Mouse (Mus musculus) thymus, postnatal 14 days (tissue): Measurements from ENCODE around the gene Atp13a3.
"Not testable (repeated sequence)": the region's sequence is repeated elsewhere in the genome, so short reads cannot be mapped to it uniquely, and the experiment has no call there.

Experiments used
- DNase-seq: peaks from one replicate; pipeline ENCODE4 v3.0.0; 2021

The Atp13a3 gene

DNA sequence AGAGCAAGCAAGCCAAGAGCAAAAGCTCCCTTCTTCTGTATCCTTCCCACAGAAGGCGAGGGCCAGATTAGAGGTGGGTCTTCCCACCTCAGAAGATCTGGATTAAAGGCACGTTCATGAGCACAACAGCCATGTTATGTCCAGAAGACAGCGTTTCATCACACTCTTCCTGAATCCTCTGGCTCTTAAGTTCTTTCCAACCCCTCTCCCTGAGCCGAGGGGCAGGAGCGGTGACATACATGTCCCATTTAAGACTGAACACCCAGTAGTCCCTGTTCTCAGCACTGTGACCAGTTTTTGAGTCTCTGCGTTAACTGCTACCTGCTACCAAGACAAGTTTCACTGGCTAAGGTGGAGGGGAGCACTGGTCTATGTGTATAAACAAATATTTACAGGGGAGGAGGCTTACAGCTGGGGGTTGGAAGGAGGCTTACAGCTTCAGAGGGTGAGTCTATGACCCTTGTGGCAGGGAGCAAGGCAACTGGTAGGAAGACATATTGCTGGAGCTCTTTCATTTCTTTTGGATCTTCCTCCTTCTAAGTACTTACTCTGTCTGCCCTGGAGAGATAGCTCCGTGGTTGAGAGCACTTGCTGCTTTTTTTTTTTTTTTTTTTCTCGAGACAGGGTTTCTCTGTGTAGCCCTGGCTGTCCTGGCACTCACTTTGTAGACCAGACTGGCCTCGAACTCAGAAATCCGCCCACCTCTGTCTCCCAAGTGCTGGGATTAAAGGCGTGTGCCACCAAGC, at the start of gene Atp13a3:
Atp13a3 (minus strand) TSS at position 51 of the 746 bp plus-strand sequence.
- no peak for DNase-seq

DNA sequence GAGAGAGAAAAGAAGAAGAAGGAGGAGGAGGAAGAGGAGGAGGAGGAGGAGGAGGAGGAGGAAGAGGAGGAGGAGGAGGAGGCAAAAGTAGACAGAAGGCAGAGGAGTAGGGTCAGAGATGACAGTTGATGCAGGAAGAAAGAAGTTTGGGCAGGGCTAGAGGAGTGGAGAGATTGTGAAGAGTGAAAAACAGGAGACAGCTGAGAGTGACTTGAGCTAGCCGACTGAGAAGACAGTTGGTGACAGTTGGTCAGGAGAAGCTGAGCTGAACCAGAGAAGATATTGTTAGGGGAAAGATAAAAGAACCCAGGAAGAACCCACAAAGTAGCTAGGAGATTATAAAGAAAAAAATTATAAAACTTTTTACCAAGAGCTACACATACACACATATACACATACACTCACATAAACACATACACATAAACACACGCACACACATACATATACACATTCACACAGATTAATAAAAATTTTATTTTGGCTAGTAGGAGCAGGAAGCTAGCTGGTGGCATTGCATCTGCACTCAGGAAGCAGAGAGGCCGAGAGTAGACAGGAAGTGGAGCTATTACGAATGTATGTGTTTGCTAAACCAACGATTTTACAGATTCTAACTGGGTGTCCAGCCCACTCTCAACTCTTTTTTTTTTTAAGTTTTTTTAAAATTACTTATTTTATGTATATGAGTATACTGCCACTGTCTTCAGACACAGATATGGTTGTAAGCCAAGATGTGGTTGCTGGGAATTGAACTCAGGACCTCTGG, 47.6 kb upstream of the Atp13a3 start:
- DNase-seq = peak; percentile 42

DNA sequence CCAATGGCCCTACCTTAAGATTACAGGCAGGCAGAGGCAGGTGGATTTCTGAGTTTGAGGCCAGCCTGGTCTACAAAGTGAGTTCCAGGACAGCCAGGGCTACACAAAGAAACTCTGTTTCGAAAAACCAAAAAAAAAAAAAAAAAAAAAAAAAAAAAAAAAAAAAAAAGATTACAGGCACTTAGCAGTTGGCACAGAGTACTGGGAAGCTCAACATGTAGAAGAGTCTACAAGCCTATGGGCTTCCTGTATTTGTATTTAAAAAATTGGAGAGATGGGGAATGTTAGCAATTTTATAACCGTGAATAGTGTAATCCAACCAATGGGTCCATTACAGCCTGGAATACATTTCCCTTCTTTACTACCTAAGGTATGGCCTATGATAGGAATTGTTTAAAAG, 45.4 kb upstream of the Atp13a3 start:
- DNase-seq = not testable (repeated sequence)

DNA sequence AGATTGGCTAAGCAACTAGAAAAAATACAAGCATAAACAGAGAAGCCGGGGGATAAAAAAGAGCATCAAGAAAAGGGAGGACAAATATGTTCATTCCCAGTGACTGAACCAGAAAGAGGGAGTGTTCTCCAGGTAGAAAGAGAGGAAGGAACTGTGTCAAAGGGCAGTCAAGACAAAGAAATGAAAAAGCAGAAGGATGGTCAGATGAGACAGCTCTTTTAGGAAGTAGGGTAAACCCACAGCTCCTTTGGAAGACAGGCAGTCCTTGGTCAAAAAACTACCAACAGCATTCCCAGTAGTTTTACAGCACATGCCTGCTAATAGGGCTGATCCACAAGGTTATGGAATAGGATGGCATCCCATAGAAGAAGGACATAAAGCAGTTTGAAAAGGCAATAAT, 43.2 kb upstream of the Atp13a3 start:
- DNase-seq = no peak

DNA sequence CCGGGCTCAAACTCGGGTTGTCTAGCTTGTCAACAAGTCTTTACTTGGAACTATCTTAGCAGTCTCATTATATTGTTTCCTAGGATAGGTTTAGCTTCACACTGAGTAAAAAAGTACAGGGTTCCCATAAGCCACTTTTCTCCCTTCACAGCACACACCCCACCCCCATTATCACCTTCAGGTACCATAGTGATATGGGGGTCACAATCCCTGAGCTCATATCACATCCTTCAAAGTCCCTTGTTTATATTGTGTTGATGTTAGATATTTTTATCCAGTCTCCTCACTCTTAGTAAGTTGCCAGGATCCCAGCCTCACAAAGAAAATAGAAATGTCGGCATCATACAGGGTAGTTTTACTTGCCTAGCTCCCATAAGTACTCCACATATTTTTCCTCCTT, 42.4 kb upstream of the Atp13a3 start:
- DNase-seq = no peak

DNA sequence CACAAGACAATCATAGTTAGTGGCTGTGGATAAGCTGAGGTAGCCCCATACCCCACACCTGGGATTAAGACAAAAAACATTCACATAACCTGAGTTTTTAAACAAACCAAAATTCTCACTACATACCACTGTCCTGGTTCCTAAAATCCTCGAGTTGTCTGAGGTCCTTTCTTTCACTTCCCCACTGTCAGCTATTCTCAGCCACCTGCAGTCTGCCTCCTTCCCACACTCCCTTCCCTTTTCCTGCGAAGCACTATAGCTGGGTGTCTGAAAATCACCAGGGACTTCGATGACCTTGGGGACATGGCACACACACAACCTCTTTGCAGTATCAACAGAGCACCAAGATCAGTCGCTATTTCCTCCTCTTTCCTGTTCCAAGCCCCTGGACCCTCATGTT, 41.9 kb upstream of the Atp13a3 start:
- DNase-seq = no peak

DNA sequence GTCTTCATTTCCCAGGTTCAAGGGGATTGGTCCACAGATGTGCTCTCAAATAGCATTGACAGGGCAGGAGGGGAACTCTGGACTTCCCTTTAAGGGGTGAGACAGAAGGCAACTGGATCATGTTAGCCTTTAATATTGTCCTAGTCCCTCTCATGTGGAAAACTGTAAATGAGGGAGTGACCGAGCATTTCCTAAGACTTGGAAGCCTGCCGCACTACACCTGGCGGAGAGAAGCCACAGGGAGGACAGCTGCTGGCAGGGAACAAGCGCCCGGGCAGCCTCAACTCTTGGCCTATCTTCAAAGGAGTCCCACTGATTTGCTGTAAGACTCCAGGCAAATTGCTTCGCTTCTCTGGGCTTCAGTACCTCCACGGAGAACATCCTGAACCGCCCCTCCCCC, 37.6 kb upstream of the Atp13a3 start:
- DNase-seq = no peak

DNA sequence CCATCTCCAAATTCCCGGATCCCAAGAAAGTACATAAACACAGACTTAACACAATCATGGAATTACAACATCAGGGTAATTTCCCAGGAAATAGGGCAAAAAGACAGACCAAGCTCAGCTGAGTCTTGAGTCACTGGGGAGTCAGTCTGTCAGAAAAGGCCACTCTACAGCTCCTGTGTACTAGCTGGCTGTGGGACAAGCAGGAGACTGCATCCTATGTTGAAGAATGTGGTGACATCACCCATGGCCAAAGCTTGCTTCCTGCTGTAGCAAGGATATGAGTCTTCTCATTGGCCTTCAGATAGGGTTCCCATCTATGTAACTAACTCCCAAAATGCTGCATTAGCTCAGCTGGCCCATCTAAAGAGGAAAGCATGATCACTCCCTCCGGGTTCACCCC, 36.7 kb upstream of the Atp13a3 start:
- no peak for DNase-seq

DNA sequence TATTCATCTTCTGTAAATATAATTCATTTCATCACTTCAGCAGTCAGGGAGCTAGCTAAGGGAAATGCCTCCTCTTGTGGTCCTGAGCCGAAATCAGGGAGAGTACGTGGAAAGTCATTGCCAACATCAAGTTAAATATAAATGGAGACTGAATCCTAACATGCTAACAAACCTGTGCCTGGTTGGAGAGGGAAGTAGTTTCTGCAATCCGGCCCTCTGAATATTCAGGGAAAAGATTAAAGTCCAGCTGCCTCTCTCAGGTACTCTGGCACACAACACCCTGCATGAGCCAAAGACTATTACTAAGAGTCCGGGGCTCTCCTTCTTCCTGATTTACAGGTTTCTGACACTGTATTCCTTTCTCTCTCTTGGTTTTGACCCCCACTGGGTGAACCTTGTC, 35.6 kb upstream of the Atp13a3 start:
- DNase-seq = no peak

DNA sequence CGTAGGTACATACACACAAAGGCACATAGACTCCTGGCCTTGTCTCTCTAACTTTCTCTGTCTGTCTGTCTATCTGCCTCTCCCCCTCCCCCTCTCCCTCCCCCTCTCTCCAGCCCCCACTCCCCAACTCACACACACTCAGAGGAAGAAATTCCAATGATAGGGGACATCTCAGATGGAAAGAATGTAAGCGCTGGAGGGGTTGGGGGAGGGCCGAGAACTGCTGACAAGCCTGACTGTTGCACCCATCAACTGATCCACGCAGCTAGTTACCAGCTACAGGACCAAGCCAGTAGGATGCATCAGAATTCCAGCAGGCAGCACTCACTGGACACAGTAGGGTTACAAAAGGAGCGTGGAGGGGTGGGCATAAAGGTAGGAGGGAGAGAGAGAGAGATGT, 34.1 kb upstream of the Atp13a3 start:
- no peak for DNase-seq

DNA sequence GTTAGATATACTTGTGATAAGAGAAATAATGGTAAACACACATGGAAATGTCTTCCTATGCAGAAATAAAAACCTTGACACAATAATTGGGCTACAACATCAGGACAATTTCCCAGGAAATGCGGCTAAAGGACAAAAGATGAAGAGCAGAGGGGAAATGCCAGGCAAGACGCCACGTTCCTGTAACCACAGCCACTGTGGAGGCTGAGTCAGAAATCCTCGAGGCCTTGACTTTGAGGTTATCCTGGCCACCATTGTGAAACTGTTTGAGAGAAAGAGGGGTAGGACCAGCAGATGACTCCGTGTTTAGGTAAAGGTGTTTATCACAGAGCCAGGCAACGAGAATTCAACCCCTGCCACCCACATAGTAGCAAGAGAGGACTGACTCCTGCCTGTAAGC, 33.6 kb upstream of the Atp13a3 start:
- DNase-seq = no peak

DNA sequence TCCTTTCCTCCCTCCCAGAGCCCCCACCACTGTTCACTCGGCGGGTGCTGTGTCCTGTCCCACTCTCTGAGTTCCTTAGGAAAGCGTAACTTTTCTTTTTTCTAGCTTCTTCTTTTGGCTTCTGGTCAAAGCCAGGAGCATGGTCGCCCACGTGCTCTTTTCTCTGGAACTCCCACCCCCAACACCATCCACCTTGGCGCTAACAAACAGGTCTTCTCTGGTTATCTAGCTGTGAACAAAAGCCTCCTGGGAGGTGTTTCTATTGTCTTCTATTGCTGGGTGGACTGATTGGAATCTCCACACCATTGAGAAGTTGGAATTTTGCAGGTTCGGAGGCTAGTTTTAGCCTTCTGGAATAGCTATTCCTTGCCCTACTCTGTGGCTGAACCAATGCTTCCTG, 30.5 kb upstream of the Atp13a3 start:
- no peak for DNase-seq

DNA sequence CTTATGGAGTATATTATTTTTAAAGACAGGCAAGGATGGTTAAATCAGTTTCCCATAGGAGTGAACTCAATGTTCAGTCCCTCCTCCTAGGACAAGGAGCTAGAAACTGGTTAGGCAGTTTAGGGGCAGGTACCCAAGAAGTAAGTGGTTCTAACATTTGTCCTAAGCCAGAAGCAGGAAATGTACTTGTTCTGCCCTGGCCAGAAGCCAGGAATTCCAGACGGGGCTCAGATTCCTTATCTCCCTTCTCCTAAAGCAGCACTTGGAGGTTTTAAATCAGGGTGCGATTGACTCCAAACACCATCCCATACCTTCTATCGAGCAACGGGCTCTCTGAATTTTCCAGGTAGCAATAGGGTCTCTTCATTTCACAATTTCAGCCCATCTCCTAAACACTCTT, 29.6 kb upstream of the Atp13a3 start:
- DNase-seq = no peak

DNA sequence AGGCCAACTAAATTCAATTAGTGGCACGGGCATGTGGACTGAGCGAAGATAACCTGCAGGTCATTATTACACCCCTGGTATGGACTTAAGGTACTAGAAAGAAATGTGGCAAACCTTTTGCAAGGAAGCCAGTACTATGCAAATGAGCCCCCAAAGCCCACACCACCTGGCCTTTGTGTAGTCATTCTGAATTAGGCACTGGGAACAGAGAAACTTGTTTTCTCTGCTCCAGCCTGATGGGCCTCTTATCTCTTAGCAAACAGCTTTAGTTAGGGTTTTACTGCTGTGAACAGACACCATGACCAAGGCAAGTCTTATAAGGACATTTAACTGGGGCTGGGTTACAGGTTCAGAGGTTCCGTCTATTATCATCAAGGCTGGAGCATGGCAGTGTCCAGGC, 27.4 kb upstream of the Atp13a3 start:
- no peak for DNase-seq

DNA sequence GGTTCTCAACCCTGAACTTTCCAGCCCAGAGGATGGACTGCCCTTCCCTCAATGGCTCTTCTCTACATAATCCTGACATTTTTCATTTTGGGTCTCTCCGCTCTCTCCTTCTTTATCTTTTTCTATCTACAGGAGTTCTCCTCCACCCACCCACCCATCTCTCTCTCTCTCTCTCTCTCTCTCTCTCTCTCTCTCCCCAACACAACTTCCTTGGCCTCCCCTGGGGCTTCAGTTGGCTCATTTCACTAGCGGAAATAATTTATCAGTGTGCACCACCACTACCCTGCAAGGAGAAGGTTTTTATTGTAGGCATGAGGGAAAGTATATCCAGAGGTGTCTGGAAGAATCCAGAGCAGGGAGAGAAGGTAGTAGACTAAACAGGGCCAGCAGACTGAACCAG, 26.3 kb upstream of the Atp13a3 start:
- DNase-seq = no peak

DNA sequence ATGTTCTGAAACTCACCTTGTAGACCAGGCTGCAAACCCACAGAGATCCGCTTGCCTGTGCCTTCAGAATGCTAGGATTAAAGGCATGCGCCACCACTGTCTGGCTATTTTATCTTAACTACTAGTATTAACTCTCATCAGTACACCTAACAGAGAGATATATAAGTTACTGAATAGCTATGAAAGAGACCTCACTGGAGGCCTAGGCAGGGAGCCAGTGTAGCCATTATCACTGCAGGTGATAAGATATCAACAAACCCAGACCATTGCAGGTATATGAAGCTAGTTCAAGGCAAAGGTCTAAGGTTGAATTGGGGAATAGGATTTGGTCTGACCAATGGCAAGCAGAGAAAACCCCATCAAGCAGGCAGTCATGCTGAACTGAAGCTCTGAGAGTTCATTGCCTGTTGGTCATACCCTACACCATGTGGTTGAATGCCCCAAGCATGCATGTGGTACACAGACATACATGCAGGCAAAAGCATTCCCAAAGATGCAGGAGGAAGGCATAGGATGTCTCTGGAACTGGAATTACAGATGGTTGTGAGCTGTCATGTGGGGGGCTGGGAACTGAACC, 24.8 kb upstream of the Atp13a3 start:
- no peak for DNase-seq

DNA sequence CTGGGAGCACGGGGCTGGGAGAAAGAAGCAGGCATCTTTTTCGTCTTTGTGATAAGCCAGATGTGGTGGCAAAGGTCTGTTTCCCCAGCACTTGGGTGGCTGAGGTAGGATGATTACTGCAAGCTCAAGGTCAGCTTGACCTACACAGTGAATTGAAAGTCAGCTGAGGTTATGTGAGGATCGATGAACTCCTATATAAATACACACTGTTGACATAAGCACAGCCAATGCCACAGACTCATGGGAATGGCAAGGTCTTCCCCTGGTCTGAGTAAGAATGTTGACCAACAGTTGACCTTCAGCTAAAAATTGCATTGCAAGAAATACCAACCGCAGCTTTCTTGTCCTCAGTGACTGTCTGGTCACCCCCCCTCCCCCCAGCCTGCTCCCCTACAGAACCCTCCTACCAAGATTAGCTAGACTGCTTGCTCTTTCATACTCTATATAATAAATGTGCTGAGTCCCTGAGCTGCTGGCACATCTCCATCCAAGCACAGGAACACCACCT, 23.0 kb upstream of the Atp13a3 start:
- DNase-seq = no peak

DNA sequence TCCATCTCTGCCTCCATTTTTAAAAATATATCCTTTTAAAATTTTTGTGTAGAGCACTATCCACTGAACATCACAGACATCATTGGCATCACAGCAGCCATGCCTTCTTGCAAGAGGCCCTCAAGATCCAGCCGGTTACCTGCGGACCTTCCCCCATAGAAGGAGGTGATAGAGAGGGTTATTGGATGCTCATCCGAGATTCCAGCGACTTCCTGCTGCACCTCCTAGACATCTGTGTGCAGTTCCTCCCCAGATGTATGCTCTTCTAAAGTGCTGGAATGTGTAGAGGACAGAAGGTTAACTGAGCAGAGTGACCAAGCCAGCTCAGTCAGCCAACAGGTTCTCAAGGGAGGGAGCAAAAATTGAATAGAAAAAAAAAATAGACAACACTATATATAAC, 21.7 kb upstream of the Atp13a3 start:
- DNase-seq = no peak

DNA sequence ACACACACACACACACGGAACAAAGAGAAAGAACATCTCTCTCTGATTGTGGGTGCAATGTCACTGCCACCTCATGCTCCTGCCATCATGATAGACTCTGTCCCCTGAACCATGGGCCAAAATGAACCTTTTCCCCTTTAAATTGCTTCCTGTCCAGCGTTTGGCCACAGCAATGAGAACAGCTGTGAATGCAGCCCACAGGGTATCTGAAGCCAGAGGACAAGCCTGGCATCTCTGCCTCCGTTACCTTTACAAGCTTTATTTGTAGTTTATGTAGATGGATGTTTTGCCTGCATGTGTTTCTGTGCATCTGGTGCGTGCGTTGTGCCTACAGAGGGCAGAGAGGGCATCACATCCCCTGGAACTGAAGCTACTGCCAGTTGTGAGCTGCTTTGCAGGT, 21.2 kb upstream of the Atp13a3 start:
- DNase-seq = no peak

DNA sequence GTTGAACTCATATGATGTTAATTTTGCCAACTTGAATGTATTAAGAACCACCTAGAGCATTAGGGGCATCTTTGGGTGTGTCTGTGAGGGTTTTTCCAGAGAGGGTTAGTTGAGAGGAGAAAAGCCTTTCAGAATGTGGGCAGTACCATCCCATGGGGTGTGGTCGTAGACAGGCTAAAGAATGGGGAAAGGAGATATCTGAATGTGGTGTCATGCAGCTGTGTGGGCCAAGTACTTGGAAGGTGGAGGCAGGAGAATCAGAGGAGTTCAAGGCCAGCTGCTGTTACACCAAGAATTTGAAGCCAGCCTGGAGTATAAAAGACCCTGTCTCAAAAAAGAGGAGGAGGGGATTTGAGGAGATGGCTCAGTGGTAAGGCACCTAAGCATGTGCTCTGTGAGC, 20.2 kb upstream of the Atp13a3 start:
- no peak for DNase-seq

DNA sequence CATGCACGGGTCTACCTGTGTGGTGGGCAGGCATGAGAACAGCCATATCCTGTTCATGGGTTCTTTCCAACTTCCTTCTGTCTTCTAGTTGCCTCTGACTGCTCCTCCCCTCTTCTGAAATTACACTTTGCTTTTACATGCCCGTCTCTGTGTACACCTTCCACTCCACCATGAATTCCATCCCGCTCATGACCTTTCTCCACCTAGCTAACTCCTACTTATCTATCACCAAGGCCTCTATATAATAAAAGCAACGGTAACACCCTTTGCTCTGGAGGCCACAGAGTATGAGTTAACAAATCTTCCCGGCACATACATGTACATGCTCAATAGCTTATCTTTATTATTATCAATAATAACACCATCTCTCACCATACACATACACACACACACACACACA, 18.3 kb upstream of the Atp13a3 start:
- DNase-seq = no peak

DNA sequence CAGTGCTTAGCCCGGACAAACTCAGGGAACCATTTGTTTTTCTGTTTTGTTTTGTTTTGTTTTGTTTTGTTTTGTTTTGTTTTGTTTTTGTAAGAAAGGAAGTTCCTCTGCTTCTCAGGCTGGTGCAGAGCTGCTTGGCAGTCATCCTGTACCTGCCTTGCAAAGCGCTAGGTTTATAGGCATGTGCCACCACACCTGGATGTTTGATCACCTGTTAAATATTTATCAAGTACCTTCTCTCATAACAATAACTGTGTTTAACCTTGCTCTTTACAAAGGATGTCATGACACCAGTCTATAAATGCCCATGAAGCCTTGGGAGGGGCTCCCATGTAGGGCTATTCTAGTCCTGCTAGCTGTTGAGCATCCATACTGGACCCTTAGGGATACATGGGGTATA, 10.9 kb upstream of the Atp13a3 start:
- DNase-seq = no peak

DNA sequence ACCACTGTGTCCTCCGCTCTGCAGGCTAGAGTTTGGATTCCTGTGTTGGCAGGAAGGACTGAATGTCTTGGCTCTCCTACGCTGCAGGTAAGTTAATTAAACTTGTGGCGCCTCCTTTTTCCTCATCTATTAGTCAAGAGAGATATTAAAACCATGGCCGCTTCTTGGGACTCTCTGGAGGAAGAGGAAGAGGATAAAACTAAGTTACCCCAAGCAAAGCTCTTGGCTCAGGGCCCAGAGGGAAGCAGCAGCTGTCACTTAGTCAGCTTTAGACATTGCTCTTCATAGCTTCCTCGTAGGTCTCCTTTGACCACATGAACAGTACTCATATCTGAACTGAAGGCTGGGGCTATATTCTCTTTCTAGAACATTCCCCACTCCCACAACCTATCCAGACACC, 10.5 kb upstream of the Atp13a3 start:
- no peak for DNase-seq

DNA sequence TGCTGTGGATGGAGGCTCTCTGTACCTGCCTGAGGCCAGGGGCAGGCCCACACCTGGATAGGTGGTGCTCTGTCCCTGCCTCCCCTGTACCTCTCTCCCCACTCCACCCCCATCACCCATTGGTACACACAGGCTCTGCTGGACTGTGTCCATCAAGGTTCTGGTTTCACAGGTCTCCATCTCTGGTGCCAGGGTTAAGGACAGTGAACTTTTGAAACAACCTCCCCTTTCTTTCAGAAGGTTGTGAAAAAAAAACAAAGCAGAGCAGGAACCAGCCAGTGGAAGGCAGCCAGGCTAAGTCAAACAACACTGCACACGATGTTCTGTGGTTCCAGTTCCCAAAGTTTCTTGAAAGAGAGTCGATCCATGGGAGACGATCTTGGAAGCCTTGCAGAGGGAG, 6.9 kb upstream of the Atp13a3 start:
- no peak for DNase-seq
